Mouse (Mus musculus) liver, adult 2 months (tissue): ENCODE measurements around the gene Slc30a3. TPM values are rescaled to one million over a fixed set of nuclear protein-coding genes. Genes with fewer than 3 reads are reported as not detected.

Experiments used
- DNase-seq: peaks from one replicate; pipeline ENCODE4 v3.0.0-alpha.2; 2011; ENCODE audit warnings: low read depth, low spot score; ENCODE audit errors: extremely low read depth
- H3K27ac ChIP-seq: fragments of 200-500 bp; replicated peaks from 2 replicates; pipeline ENCODE4 v1.5.1; 2012; ENCODE audit warnings: low read depth, mild to moderate bottlenecking, control low read depth, inconsistent platforms, low read length; ENCODE audit not compliant: insufficient read depth
- H3K27me3 ChIP-seq: fragments of 200-500 bp; 2 replicates; pipeline ENCODE4 v1.6.1; 2012; ENCODE audit warnings: mild to moderate bottlenecking, moderate library complexity, low read length, inconsistent platforms; ENCODE audit not compliant: control insufficient read depth, insufficient read depth
- H3K36me3 ChIP-seq: fragments of 200-500 bp; 2 replicates; pipeline ENCODE4 v1.6.1; 2012; ENCODE audit warnings: low read length, inconsistent platforms; ENCODE audit not compliant: control insufficient read depth, insufficient read depth
- H3K4me1 ChIP-seq: fragments of 200-500 bp; 2 replicates; pipeline ENCODE4 v1.6.1; 2011; ENCODE audit warnings: low read length; ENCODE audit not compliant: control insufficient read depth, insufficient read depth
- H3K4me3 ChIP-seq: fragments of 200-500 bp; 2 replicates; pipeline ENCODE4 v1.5.1; 2011; ENCODE audit warnings: low read depth, mild to moderate bottlenecking, control low read depth, low read length, moderate library complexity; ENCODE audit not compliant: insufficient read depth
- H3K79me2 ChIP-seq: fragments of 200-500 bp; 2 replicates; pipeline ENCODE4 v1.6.1; 2012; ENCODE audit warnings: inconsistent platforms, mild to moderate bottlenecking, low read length, moderate library complexity; ENCODE audit not compliant: control insufficient read depth, insufficient read depth
- H3K9ac ChIP-seq: fragments of 200-500 bp; 2 replicates; pipeline ENCODE4 v1.6.1; 2012; ENCODE audit warnings: low read depth, mild to moderate bottlenecking, control low read depth, inconsistent platforms, low read length
- CTCF ChIP-seq: fragments of 200-500 bp; IDR thresholded peaks from 2 replicates; pipeline ENCODE4 v1.5.1; 2011; ENCODE audit warnings: low read depth, low read length, control low read depth
- POLR2A ChIP-seq: fragments of 200-500 bp; IDR thresholded peaks from 2 replicates; pipeline ENCODE4 v1.6.1; 2011; ENCODE audit warnings: low read length, control low read depth; ENCODE audit not compliant: insufficient read depth; ENCODE audit errors: extremely low read depth
- WGBS: fragments of 180-500 bp; shearing (Covaris S2); methylation state at CpG from one replicate; pipeline ENCODE4 v1.1.7; 2018; 5-methylcytosine and 5-hydroxymethylcytosine counted together
- polyA plus RNA-seq: library from polyadenylated mRNA; depleted of rRNA; stranded (reverse); fragments of >200 nt; gene quantifications from 2 replicates; pipeline ENCODE4 v1.2.3, GENCODE M21; 2012
- total RNA-seq: library from RNA; depleted of rRNA; stranded (reverse); fragments of >200 nt; gene quantifications from 2 replicates; pipeline ENCODE4 v1.2.3, GENCODE M21; 2014

Slc30a3 gene
- total and polyA plus RNA-seq, 2 experiments, result 0.37 to 0.97 TPM

DNA sequence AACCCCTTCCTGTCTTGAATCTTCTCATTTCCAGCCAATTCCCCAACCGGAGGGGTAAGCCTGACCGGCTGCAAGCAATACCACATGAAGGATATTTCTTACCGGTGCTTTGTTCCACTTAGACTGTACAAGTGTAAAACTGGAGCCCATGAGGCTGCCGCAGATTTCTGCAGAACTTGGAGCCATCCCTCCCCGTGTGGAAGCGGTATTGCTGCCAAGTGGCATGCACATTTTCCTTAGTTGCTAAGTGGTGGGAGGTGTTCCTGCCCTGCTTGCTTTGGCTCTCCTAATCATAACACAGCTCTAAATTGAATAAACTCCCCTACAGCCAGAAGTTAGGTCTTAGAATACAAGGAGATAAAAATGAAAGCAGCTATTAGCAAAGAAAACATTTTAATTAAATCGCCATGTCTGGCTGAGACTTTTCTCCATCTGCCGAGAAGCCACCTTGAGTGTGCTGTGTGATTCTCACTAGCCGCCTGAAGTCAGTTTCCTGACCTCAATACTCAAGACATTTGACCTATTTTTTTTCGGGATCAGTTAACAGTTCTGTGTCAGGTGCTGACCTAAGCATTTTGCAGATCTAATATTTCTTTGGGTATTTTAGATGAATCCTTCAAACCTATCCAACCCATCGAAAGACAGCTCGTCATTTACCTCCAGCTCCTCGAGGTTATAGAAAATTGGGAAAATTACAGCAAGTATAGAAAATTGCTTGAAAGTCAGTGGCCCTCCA is 27.8 kb downstream of the Slc30a3 start:
- H3K79me2 ChIP-seq, result no peaks in the 10 kb centered on the region
- H3K4me3 ChIP-seq, result no peak overlapping the region
- H3K27ac ChIP-seq, result no peak overlapping the region
- DNase-seq, result no peak
- TF ChIP-seq CTCF (no peak), POLR2A (no peak)
- peaks cover 3% of the 10 kb centered on the region; the same call in 1 of the 2 replicates for H3K36me3 ChIP-seq
- H3K4me1 ChIP-seq, result no peaks in the 10 kb centered on the region
- H3K9ac ChIP-seq, result no peak overlapping the region
- H3K27me3 ChIP-seq, result no peaks in the 10 kb centered on the region; the same call in 1 of the 2 replicates
- WGBS, result 80% methylated on average over 13 of the region's 13 CpGs

DNA sequence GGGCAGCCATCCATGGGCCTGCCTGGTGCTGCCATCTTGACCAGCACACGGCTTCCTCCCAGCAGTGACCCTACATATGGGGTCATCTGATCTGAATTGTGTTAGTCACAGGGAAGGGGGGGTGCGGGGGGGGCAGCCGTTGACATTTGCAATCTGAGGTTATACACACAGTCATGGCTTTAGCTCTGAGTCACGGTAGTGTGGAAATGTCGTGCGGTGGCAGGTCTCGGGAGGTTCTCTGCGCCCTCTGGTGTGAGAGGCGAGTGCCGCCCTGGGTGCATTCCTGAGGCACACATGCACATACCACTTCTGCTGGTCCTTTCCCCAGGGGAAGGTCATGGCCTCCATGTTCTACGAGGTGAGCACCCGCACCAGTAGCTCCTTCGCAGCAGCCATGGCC is 31.7 kb downstream of the Slc30a3 start:
- no peak for TF ChIP-seq CTCF
- TF ChIP-seq POLR2A, result no peak
- no peak overlapping the region for H3K27ac ChIP-seq
- H3K9ac ChIP-seq, result no peak overlapping the region
- H3K79me2 ChIP-seq, result no peaks in the 10 kb centered on the region
- H3K27me3 ChIP-seq, result no peaks in the 10 kb centered on the region
- no peak for DNase-seq
- no peaks in the 10 kb centered on the region for H3K4me1 ChIP-seq
- 87% methylated on average over 13 of the region's 13 CpGs for WGBS
- no peak overlapping the region for H3K4me3 ChIP-seq
- peaks cover 6% of the 10 kb centered on the region; the same call in 1 of the 2 replicates for H3K36me3 ChIP-seq

- Histone ChIP-seq H3K27ac (no peak overlapping the region), H3K27me3 (no peaks in the 10 kb centered on the region), H3K79me2 (no peaks in the 10 kb centered on the region), H3K9ac (no peak overlapping the region), H3K36me3 (peaks cover 22% of the 10 kb centered on the region), H3K4me1 (no peaks in the 10 kb centered on the region), H3K4me3 (no peak overlapping the region)
- DNase-seq, result no peak
- TF ChIP-seq POLR2A (no peak), CTCF (no peak)
- WGBS, result 88% methylated on average over 12 of the region's 12 CpGs
Observed at GRCm38 (mm10) chr5:31073176-31073575, 34.9 kb downstream of the Slc30a3 start.

DNA sequence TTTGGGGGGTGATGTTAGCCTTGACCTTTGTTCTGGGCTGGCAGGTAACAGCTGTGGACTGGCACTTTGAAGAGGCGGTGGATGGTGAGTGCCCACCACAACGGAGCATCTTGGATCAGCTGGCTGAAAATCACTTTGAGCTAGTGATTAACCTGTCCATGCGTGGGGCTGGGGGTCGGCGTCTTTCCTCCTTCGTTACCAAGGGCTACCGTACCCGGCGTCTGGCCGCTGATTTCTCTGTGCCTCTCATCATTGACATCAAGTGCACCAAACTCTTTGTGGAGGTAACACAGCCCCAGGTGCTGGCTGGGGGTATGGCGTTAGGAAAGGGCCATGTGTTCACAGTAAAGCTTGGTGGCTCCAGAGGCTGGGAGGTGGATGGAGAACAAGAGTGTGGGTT is 36.2 kb downstream of the Slc30a3 start:
- WGBS, result 96% methylated on average over 11 of the region's 11 CpGs
- Histone ChIP-seq H3K4me3 (no peak overlapping the region), H3K27ac (no peak overlapping the region), H3K79me2 (no peaks in the 10 kb centered on the region), H3K27me3 (no peaks in the 10 kb centered on the region), H3K9ac (no peak overlapping the region), H3K36me3 (peaks cover 29% of the 10 kb centered on the region), H3K4me1 (no peaks in the 10 kb centered on the region)
- TF ChIP-seq CTCF, result no peak
- DNase-seq, result no peak

DNA sequence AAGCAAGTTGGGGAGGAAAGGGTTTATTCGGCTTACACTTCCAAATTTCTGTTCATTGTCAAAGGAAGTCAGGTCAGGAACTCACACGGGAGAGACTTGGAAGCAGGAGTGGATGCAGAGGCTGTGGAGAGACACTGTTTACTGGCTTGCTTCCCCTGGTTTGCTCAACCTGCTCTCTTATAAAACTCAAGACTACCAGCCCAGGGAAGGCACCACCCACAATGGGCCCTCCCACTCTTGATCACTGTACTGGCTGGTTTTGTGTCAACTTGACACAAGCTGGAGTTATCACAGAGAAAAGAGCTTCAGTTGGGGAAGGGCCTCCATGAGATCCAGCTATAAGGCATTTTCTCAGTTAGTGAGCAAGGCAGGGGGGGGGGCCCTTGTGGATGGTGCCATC is 37.0 kb downstream of the Slc30a3 start:
- no peaks in the 10 kb centered on the region for H3K4me1 ChIP-seq
- no peak for DNase-seq
- WGBS, result 76% methylated on average over 2 of the region's 2 CpGs
- no peak overlapping the region for H3K9ac ChIP-seq
- no peak overlapping the region for H3K4me3 ChIP-seq
- no peaks in the 10 kb centered on the region for H3K27me3 ChIP-seq
- H3K79me2 ChIP-seq, result no peaks in the 10 kb centered on the region
- H3K36me3 ChIP-seq, result peaks cover 30% of the 10 kb centered on the region
- TF ChIP-seq CTCF (no peak), POLR2A (no peak)
- H3K27ac ChIP-seq, result no peak overlapping the region

GRCm38 (mm10) chr5:31069810-31070209 is 38.2 kb downstream of the Slc30a3 start:
- 98% methylated on average over 3 of the region's 3 CpGs for WGBS
- no peaks in the 10 kb centered on the region for H3K27me3 ChIP-seq
- no peak for DNase-seq
- no peak overlapping the region for H3K27ac ChIP-seq
- no peak overlapping the region for H3K9ac ChIP-seq
- H3K4me1 ChIP-seq, result no peaks in the 10 kb centered on the region
- H3K36me3 ChIP-seq, result peaks cover 29% of the 10 kb centered on the region
- TF ChIP-seq POLR2A (no peak), CTCF (no peak)
- H3K4me3 ChIP-seq, result no peak overlapping the region
- no peaks in the 10 kb centered on the region for H3K79me2 ChIP-seq
